Mouse (Mus musculus) adrenal gland, postnatal 4 days (tissue): ENCODE measurements around the gene Brca1. TPM values are rescaled to one million over a fixed set of nuclear protein-coding genes. Genes with fewer than 3 reads are reported as not detected.
"Not testable (repeated sequence)": the region's sequence is repeated elsewhere in the genome, so short reads cannot be mapped to it uniquely, and the experiment has no call there.

Experiments used
- DNase-seq, 2 experiments: peaks; one replicate each; pipeline ENCODE4 v3.0.0; 2021 to 2022; ENCODE audit warnings: low spot score in 2 of 2, mixed read lengths in 2 of 2
- total RNA-seq, 2 experiments: library from RNA; stranded (reverse); gene quantifications; 2 replicates each; pipeline ENCODE4 v1.2.3; 2021

The Brca1 gene
- total RNA-seq, 2 experiments from 2014 or later, result 16.6 to 18.9 TPM

DNA sequence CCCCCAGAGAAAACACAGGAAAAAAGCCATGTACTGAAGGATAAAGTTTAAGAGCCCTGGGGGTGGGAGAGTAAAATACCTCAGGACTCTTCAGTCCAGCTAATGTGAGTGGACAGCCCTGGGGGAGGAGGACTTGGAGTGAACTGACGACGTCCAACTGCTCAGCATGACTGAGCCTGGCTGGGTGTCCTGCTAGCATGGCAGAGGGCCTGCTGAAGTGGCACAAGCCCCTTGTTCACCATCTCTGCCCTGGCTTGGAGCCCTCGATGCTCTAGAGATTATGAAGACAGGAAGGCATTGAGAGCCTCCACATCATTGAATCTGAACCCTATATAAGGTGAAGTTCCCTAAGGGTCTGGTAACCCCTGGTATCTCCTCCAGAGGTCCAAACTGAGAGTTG, 79.8 kb downstream of the Brca1 start:
- DNase-seq, result no peak

GRCm38 (mm10) chr11:101470206-101470605, 81.5 kb downstream of the Brca1 start:
- DNase-seq, result no peak

GRCm38 (mm10) chr11:101469155-101469554, 82.6 kb downstream of the Brca1 start:
- DNase-seq, result no peak

GRCm38 (mm10) chr11:101468731-101469130, 83.0 kb downstream of the Brca1 start:
- DNase-seq, result no peak

- DNase-seq, result no peak
Measured at GRCm38 (mm10) chr11:101468263-101468688, 83.5 kb downstream of the Brca1 start.

- peak; percentile 44 for DNase-seq
Measured at GRCm38 (mm10) chr11:101467477-101468262, 84.1 kb downstream of the Brca1 start.

- DNase-seq, result not testable (repeated sequence)
Measured at GRCm38 (mm10) chr11:101466552-101466950, 85.2 kb downstream of the Brca1 start.

- peak; percentile 41 to 53 for DNase-seq
Measured at GRCm38 (mm10) chr11:101465869-101466551, 85.7 kb downstream of the Brca1 start, which contains the start of gene Vat1. Gene Vat1, minus strand, starts transcription at chr11:101466230.

DNA sequence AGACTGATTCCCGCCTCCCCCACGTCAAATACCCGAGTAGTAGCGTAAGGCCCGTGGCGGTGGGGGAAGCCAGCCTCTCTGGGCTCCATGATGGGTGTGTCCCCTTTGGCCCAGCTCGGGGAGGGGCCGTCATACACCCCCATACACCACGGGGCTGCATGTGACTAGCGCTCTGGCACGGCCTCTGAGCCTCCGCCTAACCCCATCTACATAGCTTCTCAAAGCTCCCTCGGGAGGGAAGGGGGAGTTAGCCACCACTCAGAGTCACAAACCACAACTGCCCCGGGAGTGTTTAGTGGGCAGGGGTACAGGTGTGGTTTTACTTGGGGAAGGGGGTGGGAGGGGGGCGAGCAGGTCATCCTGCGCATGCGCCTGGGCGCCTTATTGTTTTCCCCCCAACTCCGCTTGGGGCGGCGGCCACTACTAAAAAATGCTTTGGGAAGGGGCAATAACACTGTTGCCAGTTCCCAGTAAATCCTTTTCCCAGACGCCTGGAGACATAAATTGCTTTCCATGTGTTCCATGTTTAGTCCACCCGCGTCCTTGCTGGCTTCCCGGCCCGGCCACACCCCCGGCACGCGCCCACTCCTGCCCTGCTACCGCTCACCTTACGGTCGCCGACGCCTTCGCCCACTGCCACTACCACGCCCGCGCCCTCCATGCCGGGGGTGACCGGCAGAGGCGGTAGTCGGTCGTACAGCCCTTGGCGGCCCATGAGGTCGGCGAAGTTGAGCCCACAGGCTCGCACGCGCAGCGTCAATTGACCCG, 86.5 kb downstream of the Brca1 start:
- peak in 1 of 2 experiments; percentile 48 for DNase-seq

- no peak for DNase-seq
Measured at GRCm38 (mm10) chr11:101464211-101465100, 87.3 kb downstream of the Brca1 start, which contains the start of gene Rnd2. Gene Rnd2, plus strand, starts transcription at chr11:101464999.

- DNase-seq, result no peak
Measured at GRCm38 (mm10) chr11:101462583-101463440, 88.9 kb downstream of the Brca1 start.

DNA sequence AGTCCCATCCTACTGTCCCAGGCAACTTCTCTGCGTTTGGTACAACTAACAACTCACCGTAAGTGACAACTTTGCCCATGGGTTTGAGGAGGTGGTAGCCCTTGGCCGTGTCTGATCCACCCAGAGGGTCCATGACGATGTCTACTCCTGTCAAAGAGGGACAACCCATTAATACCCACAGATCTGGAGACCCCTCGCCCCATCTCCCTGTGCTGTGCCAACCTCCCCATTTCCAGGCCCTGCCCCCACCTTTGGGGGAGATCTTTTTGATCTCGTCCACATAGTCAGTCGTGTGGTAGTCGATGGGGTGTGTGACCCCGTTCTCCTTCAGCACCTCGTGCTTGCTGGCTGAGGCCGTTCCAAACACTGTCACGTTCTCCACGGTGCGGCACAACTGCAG, 89.6 kb downstream of the Brca1 start:
- no peak for DNase-seq

GRCm38 (mm10) chr11:101460321-101460720, 91.4 kb downstream of the Brca1 start:
- no peak for DNase-seq

- DNase-seq, result no peak
Measured at GRCm38 (mm10) chr11:101459716-101460115, 92.0 kb downstream of the Brca1 start.

DNA sequence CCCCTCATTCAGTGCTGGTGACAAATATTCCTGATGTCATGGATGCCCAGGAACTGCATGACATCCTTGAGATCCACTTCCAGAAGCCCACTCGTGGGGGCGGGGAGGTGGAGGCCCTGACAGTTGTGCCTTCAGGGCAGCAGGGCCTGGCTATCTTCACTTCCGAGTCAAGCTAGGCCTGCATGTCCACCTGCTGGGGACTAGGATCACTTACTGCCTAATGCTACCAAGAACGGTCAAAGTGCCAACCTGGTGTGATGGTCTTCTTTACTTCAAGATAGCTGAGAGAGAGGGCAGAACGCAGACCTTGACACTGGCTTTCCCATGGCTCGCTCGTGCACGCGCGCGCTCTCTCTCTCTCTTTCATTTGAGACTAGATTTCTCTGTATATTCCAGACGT, 93.5 kb downstream of the Brca1 start:
- DNase-seq, result no peak

- DNase-seq, result no peak
Measured at GRCm38 (mm10) chr11:101457631-101458030, 94.1 kb downstream of the Brca1 start.

DNA sequence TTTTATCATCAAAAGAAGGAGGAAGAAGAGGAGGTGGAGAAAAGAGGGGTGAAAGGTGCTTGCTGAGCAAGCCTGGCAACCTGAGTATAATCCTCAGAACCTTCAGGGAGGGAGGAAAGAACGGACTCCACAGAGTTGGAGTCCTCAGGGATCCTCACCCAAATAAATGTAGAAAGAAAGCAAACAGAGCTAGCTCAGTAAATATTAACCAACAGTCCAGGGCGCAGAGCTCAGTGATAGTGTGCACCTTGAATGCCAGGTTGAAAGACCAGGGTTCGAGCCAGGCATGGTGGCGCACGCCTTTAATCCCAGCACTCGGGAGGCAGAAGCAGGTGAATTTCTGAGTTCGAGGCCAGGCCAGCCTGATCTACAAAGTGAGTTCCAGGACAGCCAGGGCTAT, 96.1 kb downstream of the Brca1 start:
- DNase-seq, result no peak

DNA sequence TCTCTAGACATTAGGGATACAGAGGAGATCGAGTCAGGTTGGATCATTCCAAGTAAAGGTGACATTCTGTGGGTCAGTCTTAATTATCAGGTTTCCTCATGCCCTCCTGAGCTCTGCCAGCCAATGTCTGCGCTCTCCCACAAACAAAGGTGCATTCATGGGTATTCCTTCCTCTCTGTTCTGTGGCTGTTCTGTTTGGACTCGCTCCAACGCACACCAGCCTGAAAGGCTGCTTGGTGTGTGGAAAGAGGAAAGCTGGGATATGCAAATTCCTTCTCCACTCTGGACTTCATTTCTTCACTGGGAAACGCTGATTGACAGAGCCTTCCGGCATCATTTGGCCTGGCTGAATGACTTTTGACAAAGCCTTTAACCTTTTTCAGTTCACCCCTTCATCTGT, 97.1 kb downstream of the Brca1 start:
- no peak for DNase-seq

DNA sequence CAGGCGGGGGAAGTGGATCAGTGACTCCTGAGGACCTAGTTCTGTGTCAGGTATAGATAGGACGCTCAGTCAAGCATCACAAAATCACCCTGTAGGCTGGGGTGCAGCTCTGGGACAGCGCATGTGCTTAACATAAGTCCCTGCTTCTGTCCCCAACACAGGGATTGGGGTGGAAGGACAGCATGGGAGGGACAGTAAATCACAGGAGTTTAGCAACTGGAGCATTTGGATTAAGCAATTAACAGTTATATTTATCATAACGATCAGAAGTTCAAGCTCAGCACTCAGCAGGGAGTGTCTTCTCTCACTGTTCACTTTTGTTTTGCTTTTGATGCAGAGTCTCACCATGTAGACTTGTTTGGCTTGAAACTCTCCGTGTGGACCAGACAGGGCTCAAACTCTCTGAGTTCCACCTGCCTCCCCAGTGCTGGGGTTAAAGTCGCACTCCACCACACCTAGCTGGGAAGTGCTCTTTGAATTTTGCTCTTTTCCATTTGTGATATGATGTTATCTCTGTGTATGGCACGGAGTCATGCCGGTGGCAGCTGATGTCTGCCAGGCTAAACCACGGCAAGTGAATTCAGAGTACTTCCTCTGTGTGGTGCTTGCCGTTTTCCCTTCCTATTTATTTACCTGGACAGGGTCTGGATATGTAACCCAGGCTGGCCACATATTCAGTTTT, 99.5 kb downstream of the Brca1 start:
- DNase-seq, result no peak
